Mouse (Mus musculus) kidney, postnatal 36 days (tissue): ENCODE measurements at regions not wholly inside any gene's neighbourhood (a gene's known extent, or its start where the extent isn't known, plus 50 kb on each side); places are given as distances from the start of the nearest gene placed in this dataset.

ENCODE experiments used
- DNase-seq, 2 experiments: peaks; one replicate each; pipeline ENCODE4 v3.0.0; 2021 to 2022; ENCODE audit warnings: mixed read lengths in 2 of 2

GRCm38 (mm10) chr6:31201375-31201972 is 197.1 kb upstream of the Mkln1 start:
- no peak for DNase-seq

DNA sequence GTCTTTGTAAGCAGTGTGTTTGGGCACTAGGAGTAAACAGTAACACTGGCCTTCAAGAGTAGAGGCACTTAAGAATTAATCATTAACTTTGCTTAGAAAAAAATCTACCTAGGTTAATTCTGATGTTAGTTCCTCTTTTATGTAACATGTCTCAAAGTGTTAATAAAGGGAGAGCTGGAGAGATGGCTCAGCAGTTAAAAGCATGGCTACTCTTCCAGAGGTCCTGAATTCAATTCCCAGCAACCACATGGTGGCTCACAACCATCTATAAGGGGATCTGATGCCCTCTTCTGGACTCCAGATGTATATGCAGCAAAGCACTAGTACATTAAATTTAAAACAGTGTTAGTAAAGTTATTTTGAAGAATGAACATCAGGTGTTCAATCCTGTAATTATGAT is 195.9 kb upstream of the Mkln1 start:
- peak in 1 of 2 experiments; percentile 30 for DNase-seq

DNA sequence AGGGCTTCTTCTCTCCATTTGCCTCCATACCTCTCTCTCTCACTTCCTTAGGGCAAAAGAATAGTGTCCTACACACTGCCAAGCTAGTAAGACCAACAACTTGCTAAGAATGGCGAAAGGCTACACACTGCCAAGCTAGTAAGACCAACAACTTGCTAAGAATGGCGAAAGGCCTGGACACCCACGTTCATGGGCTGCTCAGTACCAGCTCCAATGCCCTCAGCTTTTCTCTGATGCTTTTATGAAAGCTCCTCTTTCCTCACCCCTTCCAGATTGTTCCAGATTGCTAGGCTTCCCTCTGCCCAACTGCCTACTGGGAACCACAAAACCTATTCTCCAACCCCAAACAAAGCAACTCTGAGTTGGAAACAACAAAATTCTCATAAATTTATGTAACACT is 194.1 kb upstream of the Mkln1 start:
- no peak for DNase-seq

- peak; percentile 39 to 48 for DNase-seq
Measured at GRCm38 (mm10) chr6:31204839-31205238, 193.7 kb upstream of the Mkln1 start.

DNA sequence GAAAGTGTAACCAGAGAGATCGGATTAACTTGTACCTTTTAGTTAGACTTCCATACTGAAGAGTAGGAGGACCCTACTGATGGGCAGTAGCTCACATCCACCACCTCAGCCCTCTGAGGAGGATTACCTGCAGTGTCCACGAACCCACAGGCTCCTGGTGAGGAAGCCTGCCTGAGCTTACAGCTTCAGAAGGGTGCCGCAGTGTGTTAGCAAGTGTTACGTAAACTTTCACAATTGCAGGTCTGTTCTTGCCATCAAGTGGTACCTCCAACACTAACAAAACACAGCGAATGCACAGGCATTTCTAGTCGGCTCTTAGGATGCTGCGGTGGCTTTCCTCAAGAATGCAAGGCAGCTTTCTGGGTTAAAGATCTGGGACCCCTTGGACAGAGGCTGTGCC is 192.4 kb upstream of the Mkln1 start:
- no peak for DNase-seq

DNA sequence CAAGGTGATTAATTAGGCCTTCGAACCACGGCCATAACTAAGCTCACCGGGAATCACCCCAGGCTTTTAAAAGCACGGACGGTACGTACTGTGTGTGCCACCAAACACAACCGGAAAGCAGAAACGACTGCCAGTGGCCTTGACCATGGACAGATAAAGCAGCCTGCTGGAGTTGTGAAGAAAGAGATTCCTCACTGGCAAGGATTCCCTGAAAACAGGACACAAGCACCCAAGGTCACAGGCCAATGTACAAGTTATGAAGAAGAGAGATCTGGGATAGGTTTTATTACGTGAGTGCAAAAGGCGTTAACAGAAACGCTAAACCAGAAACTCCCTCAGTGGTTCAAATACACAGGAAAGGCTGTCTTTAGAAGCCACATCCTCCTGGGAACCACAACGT is 191.3 kb upstream of the Mkln1 start:
- no peak for DNase-seq

- no peak for DNase-seq
Measured at GRCm38 (mm10) chr6:31208224-31208623, 190.3 kb upstream of the Mkln1 start.

DNA sequence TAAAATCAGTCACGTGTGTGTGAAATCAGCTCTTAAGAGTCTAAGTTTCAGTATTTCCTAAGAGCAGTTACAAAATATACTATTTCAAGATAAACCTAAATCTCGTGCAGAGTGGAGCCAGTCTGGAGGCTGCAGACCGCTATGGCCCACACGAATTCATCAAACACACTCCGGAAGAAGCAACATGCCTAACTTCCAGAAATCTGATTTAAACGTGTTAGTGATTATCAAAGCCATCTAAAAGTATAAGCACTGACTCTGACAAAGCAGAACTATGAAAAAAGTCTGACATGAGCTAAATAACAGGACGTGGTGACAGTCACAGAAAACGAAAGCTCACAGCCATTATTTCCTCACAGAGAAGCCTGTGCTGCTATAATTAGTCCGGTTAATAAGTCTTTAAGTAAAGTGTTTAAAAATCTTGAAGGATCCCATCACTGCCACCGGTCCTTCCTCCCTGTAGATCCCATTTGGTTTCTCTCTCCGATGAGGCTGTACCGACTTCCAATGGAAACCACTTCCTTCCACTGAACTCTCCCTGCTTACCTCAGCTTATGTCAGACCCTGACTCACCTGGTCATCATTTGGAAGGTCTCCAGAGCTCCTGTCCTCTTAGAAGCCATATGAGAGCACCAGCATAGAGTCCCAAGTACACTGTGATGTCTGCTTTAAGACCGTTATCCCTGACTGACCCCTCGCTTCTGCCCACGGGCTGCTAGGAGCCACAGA is 189.0 kb upstream of the Mkln1 start:
- no peak for DNase-seq

- no peak for DNase-seq
Measured at GRCm38 (mm10) chr6:31210209-31210714, 188.3 kb upstream of the Mkln1 start.

DNA sequence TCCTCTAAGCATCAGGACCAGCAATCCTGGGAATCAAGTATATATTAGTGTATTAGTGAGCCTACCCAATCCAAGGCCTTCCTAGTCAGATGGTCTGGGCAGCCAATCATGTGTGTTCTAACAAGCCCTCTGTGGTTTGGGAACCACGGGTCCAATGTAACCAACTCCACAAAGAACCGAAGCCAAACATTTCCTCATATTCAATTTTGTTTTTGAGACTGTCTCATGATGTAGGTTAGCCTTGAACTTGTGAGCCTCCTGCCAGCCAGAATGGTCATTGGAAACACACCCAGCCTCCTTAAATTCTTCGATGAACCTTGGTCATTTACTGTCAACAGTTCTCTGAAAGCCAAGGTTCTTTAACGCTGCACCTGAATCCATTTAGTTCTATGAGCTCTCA is 187.4 kb upstream of the Mkln1 start:
- DNase-seq = no peak

GRCm38 (mm10) chr6:31211616-31212015 is 186.9 kb upstream of the Mkln1 start:
- DNase-seq = no peak

- no peak for DNase-seq
Measured at GRCm38 (mm10) chr6:31212080-31212479, 186.5 kb upstream of the Mkln1 start.

DNA sequence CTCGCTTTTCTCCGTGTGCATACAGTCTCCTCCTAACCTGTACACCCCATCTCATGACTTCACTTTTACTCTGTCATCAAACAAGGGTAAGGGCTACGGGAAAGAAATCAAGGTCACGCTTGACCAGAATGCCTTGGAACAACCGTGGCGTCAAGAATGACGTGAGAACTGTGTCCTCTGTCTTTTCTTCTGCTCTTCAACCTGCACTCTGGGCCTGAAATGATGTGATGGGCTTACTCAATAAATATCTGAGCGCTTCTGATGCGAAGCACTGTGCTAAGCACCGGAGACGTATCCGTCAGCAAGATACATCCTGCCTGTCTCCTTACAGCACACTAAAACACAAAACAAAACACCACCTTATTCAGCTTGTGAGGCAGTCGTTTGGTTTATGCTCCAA is 185.8 kb upstream of the Mkln1 start:
- DNase-seq = no peak

DNA sequence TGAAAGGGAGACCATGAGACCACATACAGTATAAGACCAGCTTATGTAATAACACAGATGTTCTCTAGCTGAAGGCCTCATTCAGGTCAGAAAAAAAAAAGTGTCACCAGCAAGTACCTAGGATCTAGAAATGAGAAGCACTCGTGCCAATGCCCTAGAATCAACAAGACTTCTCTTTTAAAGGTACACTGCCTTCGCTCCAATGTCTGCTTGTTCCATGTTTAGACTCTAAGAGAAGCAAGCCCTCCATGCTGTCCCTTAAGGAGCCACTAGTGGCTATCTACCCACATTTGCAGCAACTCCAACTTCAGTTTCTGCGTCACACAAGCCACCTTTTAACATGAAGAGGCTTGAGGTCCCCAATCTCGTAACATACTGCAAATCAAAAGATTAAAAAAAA is 185.4 kb upstream of the Mkln1 start:
- DNase-seq = no peak

DNA sequence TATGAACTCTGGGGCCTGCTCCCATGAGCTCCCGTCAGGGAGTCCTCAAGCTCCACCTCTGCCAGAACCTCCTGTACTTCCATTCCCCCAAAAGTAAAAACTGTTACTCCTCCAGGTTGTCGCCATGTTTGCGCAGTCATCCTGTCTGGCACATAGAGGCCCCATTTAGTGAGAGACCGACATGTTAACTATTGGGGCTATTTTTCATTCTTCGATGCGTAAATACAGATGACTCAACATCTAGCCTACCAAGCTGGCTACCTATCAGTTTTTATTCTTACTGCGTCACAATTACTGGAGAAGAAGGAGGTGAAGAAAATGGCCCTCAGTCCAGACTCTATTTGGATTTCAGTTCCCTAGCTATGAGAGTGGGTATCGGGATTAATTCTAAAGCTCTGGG is 182.9 kb upstream of the Mkln1 start:
- no peak for DNase-seq

- peak; percentile 95 to 96 for DNase-seq
Measured at GRCm38 (mm10) chr6:31216206-31217059, 182.1 kb upstream of the Mkln1 start.

DNA sequence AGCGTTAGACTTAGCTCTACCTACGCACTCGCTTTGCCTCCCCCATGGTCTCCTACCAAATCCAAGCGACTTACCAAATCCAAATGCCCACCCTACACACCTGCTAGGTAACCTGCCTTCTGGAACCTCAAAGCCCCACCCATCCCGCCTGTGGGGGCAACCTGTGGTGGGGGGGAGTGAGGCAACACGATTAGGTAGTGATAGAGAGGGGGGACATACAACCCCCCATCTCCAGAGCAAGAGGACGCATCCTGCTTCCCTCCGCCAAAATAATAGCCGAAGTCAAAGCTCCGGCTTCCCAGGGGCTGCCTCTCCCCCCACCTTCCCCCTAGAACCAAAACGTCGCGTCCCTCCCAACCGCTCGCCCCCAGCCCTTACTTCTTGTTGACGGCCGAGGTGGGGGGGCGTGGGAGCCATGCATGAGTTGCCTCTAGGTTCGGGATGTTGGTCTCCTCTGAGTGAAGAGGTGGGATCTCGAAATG is 181.4 kb upstream of the Mkln1 start:
- DNase-seq = peak; percentile 52 to 70

DNA sequence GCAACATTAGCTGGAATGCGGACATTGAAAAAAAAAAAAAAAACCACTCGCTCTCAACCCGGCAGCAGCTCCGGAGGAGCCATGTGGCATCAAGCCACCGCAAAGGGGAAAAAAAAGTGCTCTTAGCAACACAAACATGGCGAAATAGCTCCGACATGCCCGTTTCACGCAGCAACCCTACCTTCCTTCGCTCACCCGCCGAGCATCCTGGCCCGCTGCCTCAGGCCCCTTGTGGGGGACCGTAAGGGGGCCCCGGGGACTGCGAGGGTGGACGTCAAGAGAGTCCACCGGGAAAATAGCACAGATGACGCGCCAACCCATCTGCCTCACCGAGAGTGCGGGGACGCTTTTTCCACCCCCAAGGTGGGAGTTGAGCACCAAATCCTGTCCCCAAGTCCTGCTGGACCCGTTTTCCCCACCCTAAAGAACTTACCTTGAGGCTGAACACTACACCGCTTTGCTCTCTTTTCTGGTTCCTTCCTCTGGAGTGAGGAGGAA is 180.8 kb upstream of the Mkln1 start:
- peak; percentile 65 to 75 for DNase-seq

DNA sequence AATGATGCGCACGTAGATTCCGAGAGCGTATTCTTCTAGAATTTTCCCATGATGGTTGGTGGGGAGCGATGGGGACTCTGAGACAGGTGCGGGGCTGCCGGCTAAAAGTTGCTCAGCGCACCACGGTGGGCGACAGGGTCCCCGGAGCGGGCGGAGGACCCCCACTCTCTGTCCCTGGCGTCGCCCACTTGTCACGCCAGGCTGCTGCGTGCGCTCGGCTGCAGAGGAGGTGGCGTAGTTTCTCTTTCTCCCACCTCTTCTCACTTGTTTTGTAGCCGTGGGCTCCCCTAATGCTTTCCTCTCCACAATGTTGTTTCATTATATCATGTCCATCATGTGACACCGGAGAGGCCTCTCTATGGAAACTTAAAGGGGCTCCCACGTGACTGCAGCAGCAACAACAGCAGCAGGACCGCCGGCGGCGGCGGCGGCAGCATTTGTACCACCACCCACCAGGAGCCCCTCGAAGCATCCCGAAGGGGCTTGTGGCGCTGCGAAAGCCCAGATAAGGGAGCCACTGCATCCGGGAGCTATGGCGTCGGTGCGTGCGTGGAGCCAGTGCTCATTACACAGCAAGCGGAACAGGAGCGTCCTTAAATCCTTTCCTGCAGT is 180.3 kb upstream of the Mkln1 start:
- DNase-seq = peak; percentile 73 to 81

DNA sequence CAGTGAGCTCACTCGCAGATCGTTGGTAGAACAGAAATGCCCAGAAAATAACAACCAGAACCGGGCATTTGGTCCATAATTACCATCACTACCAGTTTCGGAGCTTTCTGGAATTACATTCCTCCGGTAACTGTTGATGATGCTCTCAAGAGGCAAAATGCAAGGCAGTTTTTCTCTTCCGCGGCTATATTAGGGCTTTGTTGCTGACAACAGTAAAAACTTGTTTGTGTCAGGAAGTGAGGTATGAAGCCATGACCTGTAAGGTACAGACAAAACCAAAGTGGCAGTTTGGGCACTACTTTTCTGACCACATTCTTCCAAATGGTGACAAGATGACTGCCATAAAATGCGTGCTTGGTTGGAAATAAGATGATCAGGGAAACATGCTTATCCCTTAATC is 179.7 kb upstream of the Mkln1 start:
- DNase-seq = no peak

DNA sequence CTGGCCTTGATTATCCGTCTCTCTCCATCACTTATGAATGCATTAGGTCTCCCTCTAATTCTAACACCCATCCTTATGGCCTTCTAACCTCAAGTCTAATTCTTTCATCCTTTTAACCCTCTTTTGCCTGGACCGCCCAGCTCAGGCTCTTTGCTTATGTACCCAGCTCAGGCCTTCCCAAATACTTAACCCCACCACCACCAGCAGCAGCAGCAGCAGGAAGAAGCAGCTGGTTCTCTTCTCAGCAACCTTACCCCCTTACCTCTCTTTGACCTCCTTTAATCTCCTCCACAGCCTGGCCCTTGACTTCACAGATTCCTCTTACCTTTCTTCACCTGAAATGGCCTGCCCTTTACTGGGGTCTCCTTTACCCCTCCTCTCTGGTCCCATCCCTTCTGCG is 178.8 kb upstream of the Mkln1 start:
- DNase-seq = no peak

DNA sequence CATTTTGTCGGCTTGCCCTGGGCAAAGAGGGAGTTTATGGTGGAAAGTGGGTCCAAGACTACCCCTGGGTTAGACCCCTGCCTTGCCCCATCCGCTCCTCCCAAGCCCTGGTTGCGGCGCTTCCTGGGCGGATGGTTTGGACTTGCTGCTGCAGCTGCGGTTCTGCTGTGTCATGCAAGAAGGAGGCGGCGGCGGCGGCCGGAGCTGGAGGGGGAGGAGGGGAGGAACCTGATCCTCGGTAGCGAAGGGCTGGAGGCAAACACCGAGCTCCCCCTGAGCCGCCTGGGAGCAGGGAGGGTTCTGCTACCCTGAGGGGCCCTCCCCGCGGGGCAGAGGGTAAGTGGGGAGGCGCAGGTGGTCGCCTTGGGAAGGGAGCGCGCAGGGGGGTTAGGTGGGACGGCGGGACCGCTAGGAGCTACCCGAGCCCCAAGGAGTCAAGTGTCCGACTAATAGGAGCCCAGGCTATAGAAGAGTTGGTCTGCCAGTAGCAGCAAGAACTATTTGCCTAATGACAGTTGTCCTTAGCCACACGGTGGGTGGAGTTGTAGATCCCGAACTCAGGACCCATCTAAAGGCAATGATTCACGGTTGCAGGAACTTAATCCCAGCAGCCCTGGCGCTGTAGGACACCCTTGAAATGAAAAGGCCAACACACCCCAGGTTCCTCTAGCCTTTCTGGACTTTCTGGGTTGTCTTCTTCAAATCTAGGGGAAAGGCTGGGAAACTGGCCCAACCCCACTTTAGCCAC is 178.2 kb upstream of the Mkln1 start:
- peak; percentile 88 for DNase-seq
